Mouse (Mus musculus): ENCODE data around the gene Llgl2. TPM values are rescaled to one million over a fixed set of nuclear protein-coding genes. Genes with fewer than 3 reads are reported as not detected.

The Llgl2 gene
- total RNA-seq, 2 experiments from 2014 or later = 1.6 to 2.3 TPM

- peak overlapping the region; percentile 84 for H3K4me3 ChIP-seq
- no peak for DNase-seq (ENCODE audit: low spot score in 2 of 2)
- peak overlapping the region; percentile 86 for H3K27ac ChIP-seq
- no peak for TF ChIP-seq CTCF (conservative IDR thresholded peaks at IDR 0.05)
Measured at GRCm38 (mm10) chr11:115812533-115813420, 11.1 kb upstream of the Llgl2 start.

- Histone ChIP-seq H3K4me3 (peak within 1 kb of the TSS; percentile 84), H3K27ac (peak within 1 kb of the TSS; percentile 86)
- peak; percentile 87 to 89 for DNase-seq (ENCODE audit: low spot score in 2 of 2)
- TF ChIP-seq CTCF (conservative IDR thresholded peaks at IDR 0.05) = peak; percentile 91
Measured at GRCm38 (mm10) chr11:115813507-115814296, 10.1 kb upstream of the Llgl2 start, which contains the start of gene Caskin2. TSS of gene Caskin2 (minus strand) at chr11:115813639.

- H3K27ac ChIP-seq = peak within 1 kb of the TSS; percentile 86
- DNase-seq (ENCODE audit: low spot score in 2 of 2) = peak; percentile 80 to 92
- peak; percentile 32; the same call in 1 of the 2 replicates for TF ChIP-seq CTCF (conservative IDR thresholded peaks at IDR 0.05)
Measured at GRCm38 (mm10) chr11:115814605-115815450, 9.0 kb upstream of the Llgl2 start, which contains the start of gene Tsen54. TSS of gene Tsen54 (plus strand) at chr11:115814724.

GRCm38 (mm10) chr11:115817331-115817730 lies 6.5 kb upstream of the Llgl2 start:
- peak; percentile 56 for TF ChIP-seq CTCF (conservative IDR thresholded peaks at IDR 0.05)
- Histone ChIP-seq H3K27ac (no peak overlapping the region), H3K4me3 (no peak overlapping the region)
- no peak for DNase-seq (ENCODE audit: low spot score in 2 of 2)

More at GRCm38 (mm10) chr11:115814605-115815450, 9.0 kb upstream of the Llgl2 start, which contains the start of gene Tsen54:
- peak within 1 kb of the TSS; percentile 84 for H3K4me3 ChIP-seq

DNA sequence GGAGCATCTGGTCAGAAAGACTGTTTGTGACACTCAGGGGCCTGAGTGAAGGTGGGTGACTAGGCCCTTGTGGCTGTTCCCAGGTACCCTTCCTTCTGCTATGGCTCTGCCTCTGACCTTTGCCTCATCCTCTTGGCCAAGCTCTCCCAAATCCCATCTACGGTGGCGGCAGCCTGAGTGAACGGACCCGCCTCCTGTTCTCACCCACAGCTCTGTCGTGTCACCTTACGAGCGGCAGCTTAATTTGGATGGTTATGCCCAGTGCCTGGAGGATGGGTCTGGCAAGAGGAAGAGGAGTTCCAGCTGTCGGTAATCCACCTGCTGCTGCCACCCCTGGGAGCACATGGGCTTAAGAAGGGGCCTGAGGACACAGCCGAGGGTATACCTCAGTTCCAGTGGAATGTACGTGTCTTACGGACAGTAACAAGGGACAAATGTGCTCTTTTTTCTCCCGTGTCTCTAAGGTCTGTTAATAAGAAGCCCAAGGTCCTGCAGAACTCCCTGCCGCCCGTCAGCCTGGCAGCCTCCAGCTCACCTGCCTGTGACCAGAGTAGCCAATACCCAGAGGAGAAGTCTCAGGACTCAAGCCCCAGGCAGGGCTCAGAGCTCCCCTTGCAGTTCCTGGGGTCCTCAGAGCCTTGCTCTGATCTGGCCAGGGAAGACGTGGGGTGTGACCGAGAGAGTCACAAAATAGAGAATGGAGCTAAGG lies 3.8 kb upstream of the Llgl2 start:
- no peak overlapping the region for H3K27ac ChIP-seq
- H3K4me3 ChIP-seq = no peak overlapping the region
- TF ChIP-seq CTCF (conservative IDR thresholded peaks at IDR 0.05) = no peak
- DNase-seq (ENCODE audit: low spot score in 2 of 2) = no peak

- Histone ChIP-seq H3K4me3 (no peak overlapping the region), H3K27ac (no peak overlapping the region)
- DNase-seq (ENCODE audit: low spot score in 2 of 2) = no peak
- no peak for TF ChIP-seq CTCF (conservative IDR thresholded peaks at IDR 0.05)
Measured at GRCm38 (mm10) chr11:115821001-115821400, 2.8 kb upstream of the Llgl2 start.

GRCm38 (mm10) chr11:115824813-115825212 lies 964 bp downstream of the Llgl2 start:
- TF ChIP-seq CTCF (conservative IDR thresholded peaks at IDR 0.05) = no peak
- no peak for DNase-seq (ENCODE audit: low spot score in 2 of 2)
- H3K4me3 ChIP-seq = peak overlapping the region; percentile 77; the same call in 1 of the 2 replicates
- H3K27ac ChIP-seq = no peak overlapping the region

- Histone ChIP-seq H3K27ac (no peak overlapping the region), H3K4me3 (no peak overlapping the region)
- DNase-seq (ENCODE audit: low spot score in 2 of 2) = no peak
- TF ChIP-seq CTCF (conservative IDR thresholded peaks at IDR 0.05) = no peak
Measured at GRCm38 (mm10) chr11:115826487-115826886, 2.6 kb downstream of the Llgl2 start.

DNA sequence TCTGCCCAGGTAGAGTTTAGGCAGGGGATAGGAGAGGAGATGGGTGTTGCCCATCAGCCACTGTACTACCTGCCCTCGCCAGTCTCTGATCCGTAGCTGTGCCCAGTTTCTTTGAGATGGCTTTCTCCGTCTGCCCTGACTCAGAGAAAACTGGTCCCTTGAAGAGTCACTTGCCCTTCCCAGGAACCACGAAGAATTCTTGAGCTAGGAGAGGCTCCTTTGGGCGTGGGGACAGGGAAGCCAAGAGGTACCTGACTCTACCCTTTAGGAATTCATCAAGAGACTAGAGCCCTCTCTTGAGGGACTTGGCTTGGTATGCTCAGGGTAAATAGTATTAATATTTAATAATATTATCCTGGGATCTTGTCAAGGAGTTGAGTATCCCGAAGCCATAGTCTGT lies 3.8 kb downstream of the Llgl2 start:
- no peak for DNase-seq (ENCODE audit: low spot score in 2 of 2)
- H3K27ac ChIP-seq = no peak overlapping the region
- no peak for TF ChIP-seq CTCF (conservative IDR thresholded peaks at IDR 0.05)
- H3K4me3 ChIP-seq = no peak overlapping the region

DNA sequence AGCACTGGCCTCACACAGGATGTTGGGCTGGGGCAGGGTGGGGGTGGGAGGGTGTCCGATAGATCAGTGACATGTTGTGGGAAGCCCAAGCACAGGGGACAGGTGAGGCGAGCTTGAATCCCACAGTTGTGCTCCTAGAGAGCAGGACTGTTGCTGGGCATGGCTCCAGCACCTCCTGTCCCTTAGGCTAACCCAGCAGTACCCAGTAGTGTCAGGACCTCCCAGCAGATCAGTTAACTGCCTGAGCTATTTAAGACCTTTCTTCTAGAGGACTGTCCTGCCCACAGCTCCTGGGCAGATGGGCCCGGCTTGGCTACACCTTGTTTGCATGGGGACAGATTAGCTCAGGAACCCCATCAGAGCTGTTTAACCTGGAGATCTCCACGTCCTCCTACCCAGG lies 5.2 kb downstream of the Llgl2 start:
- no peak for DNase-seq (ENCODE audit: low spot score in 2 of 2)
- H3K27ac ChIP-seq = no peak overlapping the region
- no peak for TF ChIP-seq CTCF (conservative IDR thresholded peaks at IDR 0.05)
- H3K4me3 ChIP-seq = no peak overlapping the region

GRCm38 (mm10) chr11:115830550-115831325 lies 6.9 kb downstream of the Llgl2 start:
- no peak for TF ChIP-seq CTCF (conservative IDR thresholded peaks at IDR 0.05)
- DNase-seq (ENCODE audit: low spot score in 2 of 2) = no peak
- Histone ChIP-seq H3K27ac (no peak overlapping the region), H3K4me3 (no peak overlapping the region)
